Mouse (Mus musculus): Measurements from ENCODE around the gene Tuft1. TPM values are rescaled to one million over a fixed set of nuclear protein-coding genes. Genes with fewer than 3 reads are reported as not detected.
"Not testable (repeated sequence)": the region's sequence is repeated elsewhere in the genome, so short reads cannot be mapped to it uniquely, and the experiment has no call there.

The Tuft1 gene
- polyA plus RNA-seq, 1 experiment from 2014 or later: 11.6 TPM

DNA sequence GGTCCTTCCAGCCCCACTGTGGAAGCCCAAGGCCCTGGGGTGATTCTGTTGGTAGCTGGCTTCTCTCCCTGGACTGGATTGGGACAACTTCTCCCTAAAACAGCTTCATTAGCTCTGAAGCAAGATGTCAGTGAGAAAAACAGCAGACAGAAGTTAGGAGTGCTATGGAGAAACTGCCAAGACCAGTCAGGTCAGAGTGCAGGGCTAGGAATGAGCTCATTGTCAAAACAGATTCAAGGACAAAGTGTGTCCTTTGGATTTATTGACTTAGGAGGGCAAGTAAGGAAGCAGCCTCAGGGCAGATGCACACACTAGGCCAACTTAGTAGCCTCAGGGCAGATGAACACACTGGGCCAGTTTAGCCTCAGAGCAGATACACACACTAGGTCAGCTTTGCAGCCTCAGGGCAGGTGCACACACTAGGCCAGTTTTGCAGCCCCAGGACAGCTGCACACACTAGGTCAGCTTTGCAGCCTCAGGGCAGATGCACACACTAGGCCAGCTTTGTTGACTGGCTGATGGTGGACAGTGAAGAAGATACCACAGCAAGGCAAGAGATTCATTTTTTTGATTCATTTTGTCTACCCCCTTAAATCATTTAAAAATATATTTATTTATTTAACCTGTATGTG is 32.1 kb upstream of the Tuft1 start:
- Histone ChIP-seq H3K4me3 (ENCODE audit: low read length) (no peak overlapping the region), H3K27me3 (replicated peaks; ENCODE audit: control insufficient read depth, insufficient read depth, low read length) (no peaks in the 10 kb centered on the region), H3K36me3 (ENCODE audit: control insufficient read depth, insufficient read depth, low read length) (no peaks in the 10 kb centered on the region), H3K9ac (ENCODE audit: low read depth, low read length) (no peak overlapping the region), H3K27ac (ENCODE audit: low read length) (no peak overlapping the region; the same call in 1 of the 2 replicates), H3K9me3 (ENCODE audit: control insufficient read depth, low read length) (no peaks in the 10 kb centered on the region), H3K4me2 (ENCODE audit: low read depth, low read length) (no peak overlapping the region), H3K4me1 (ENCODE audit: control insufficient read depth, insufficient read depth, low read length) (no peaks in the 10 kb centered on the region; the same call in 1 of the 2 replicates)
- peak; percentile 53 for ATAC-seq

DNA sequence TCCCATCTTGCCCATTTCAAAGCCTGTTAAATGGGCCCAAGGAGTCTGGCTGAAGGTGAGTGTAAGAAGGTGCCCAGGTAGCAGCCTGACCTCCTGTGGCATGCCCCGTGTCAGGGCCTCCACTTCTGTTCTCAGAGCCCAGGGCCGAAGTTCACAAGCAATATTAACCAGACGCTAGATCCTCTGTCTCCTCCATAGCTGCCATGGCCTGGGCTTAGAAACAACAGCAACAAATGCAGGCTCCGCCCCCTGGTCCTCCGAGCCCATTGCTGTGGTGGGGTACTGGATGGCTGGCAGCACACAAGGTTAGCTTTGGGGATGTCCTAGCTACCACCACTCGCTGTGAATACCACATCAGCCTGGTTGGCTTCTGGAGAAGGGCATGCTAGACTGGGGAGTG is 31.5 kb upstream of the Tuft1 start:
- peak; percentile 58 for ATAC-seq
- not testable (repeated sequence) for H3K4me1 ChIP-seq (ENCODE audit: control insufficient read depth, insufficient read depth, low read length); H3K9ac ChIP-seq (ENCODE audit: low read depth, low read length); H3K27me3 ChIP-seq (replicated peaks; ENCODE audit: control insufficient read depth, insufficient read depth, low read length); H3K4me2 ChIP-seq (ENCODE audit: low read depth, low read length); H3K27ac ChIP-seq (ENCODE audit: low read length); H3K36me3 ChIP-seq (ENCODE audit: control insufficient read depth, insufficient read depth, low read length); H3K9me3 ChIP-seq (ENCODE audit: control insufficient read depth, low read length); H3K4me3 ChIP-seq (ENCODE audit: low read length)
- WGBS: 57% methylated on average over 6 of the region's 6 CpGs

- ATAC-seq; H3K36me3 ChIP-seq (ENCODE audit: control insufficient read depth, insufficient read depth, low read length); H3K4me3 ChIP-seq (ENCODE audit: low read length); H3K9me3 ChIP-seq (ENCODE audit: control insufficient read depth, low read length); H3K9ac ChIP-seq (ENCODE audit: low read depth, low read length); H3K27me3 ChIP-seq (replicated peaks; ENCODE audit: control insufficient read depth, insufficient read depth, low read length); H3K4me2 ChIP-seq (ENCODE audit: low read depth, low read length); H3K27ac ChIP-seq (ENCODE audit: low read length); H3K4me1 ChIP-seq (ENCODE audit: control insufficient read depth, insufficient read depth, low read length): not testable (repeated sequence)
- WGBS: 88% methylated on average over 1 of the region's 1 CpGs
These were observed 30.5 kb upstream of the Tuft1 start for GRCm38 (mm10) chr3:94689195-94689594.

- H3K27me3 ChIP-seq (replicated peaks; ENCODE audit: control insufficient read depth, insufficient read depth, low read length); H3K4me3 ChIP-seq (ENCODE audit: low read length); H3K9ac ChIP-seq (ENCODE audit: low read depth, low read length); H3K9me3 ChIP-seq (ENCODE audit: control insufficient read depth, low read length); H3K4me1 ChIP-seq (ENCODE audit: control insufficient read depth, insufficient read depth, low read length); H3K27ac ChIP-seq (ENCODE audit: low read length); H3K36me3 ChIP-seq (ENCODE audit: control insufficient read depth, insufficient read depth, low read length); H3K4me2 ChIP-seq (ENCODE audit: low read depth, low read length); ATAC-seq: not testable (repeated sequence)
- WGBS: 93% methylated on average over 3 of the region's 3 CpGs
These were observed 30.0 kb upstream of the Tuft1 start for GRCm38 (mm10) chr3:94688698-94689097.

- H3K4me3 ChIP-seq (ENCODE audit: low read length); H3K9me3 ChIP-seq (ENCODE audit: control insufficient read depth, low read length); H3K36me3 ChIP-seq (ENCODE audit: control insufficient read depth, insufficient read depth, low read length); H3K27ac ChIP-seq (ENCODE audit: low read length); H3K27me3 ChIP-seq (replicated peaks; ENCODE audit: control insufficient read depth, insufficient read depth, low read length); H3K4me1 ChIP-seq (ENCODE audit: control insufficient read depth, insufficient read depth, low read length); H3K9ac ChIP-seq (ENCODE audit: low read depth, low read length); ATAC-seq; H3K4me2 ChIP-seq (ENCODE audit: low read depth, low read length): not testable (repeated sequence)
- 95% methylated on average over 8 of the region's 8 CpGs for WGBS
These were observed 27.5 kb upstream of the Tuft1 start for GRCm38 (mm10) chr3:94685989-94686772.

DNA sequence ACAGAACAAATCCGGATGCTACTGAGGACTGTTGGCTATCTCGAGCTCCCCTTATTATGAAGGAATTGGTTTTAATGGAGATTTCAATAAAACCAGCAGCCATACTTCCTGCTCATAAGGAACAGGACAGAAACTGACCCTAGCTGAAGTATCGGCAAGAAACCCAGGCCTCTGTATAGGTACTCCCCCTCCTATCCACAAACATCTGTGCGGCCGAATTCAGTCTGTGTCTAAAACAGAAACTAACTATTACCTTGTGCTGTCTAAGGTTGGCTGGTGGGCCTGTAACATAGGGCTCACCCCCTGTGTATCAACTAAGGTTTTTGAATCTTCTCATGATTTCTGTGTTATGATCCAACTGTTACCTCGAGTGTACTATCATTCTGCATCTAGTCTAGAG is 25.0 kb upstream of the Tuft1 start:
- peaks cover 8% of the 10 kb centered on the region for H3K4me1 ChIP-seq (ENCODE audit: control insufficient read depth, insufficient read depth, low read length)
- no peak for ATAC-seq
- no peaks in the 10 kb centered on the region for H3K27me3 ChIP-seq (replicated peaks; ENCODE audit: control insufficient read depth, insufficient read depth, low read length)
- H3K4me2 ChIP-seq (ENCODE audit: low read depth, low read length): no peak overlapping the region
- no peaks in the 10 kb centered on the region for H3K36me3 ChIP-seq (ENCODE audit: control insufficient read depth, insufficient read depth, low read length)
- no peak overlapping the region for H3K27ac ChIP-seq (ENCODE audit: low read length)
- WGBS: 76% methylated on average over 6 of the region's 6 CpGs
- H3K9ac ChIP-seq (ENCODE audit: low read depth, low read length): no peak overlapping the region
- H3K4me3 ChIP-seq (ENCODE audit: low read length): no peak overlapping the region
- H3K9me3 ChIP-seq (ENCODE audit: control insufficient read depth, low read length): no peaks in the 10 kb centered on the region

DNA sequence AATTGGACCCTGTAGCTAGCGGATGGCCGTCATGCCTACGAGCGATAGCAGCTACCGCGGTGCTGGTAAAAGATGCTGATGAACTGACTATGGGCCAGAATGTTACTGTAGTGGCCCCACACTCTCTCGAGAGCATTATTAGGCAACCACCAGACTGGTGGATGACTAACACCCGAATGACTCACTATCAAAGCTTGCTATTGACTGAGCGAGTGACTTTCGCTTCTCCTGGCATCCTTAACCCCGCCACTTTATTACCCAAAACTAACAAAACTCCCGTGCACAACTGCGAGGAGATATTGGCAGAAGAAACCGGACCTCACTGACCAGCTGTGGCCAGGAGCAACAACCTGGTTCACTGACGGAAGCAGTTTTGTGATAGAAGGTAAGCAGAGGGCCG is 22.1 kb upstream of the Tuft1 start:
- H3K4me2 ChIP-seq (ENCODE audit: low read depth, low read length): peak overlapping the region; percentile 35
- no peaks in the 10 kb centered on the region for H3K27me3 ChIP-seq (replicated peaks; ENCODE audit: control insufficient read depth, insufficient read depth, low read length)
- H3K9ac ChIP-seq (ENCODE audit: low read depth, low read length): no peak overlapping the region
- H3K4me1 ChIP-seq (ENCODE audit: control insufficient read depth, insufficient read depth, low read length): peaks cover 8% of the 10 kb centered on the region
- peak; percentile 77 for ATAC-seq
- peak overlapping the region; percentile 12; the same call in 1 of the 2 replicates for H3K4me3 ChIP-seq (ENCODE audit: low read length)
- H3K9me3 ChIP-seq (ENCODE audit: control insufficient read depth, low read length): no peaks in the 10 kb centered on the region
- H3K36me3 ChIP-seq (ENCODE audit: control insufficient read depth, insufficient read depth, low read length): no peaks in the 10 kb centered on the region
- 69% methylated on average over 16 of the region's 16 CpGs for WGBS
- no peak overlapping the region for H3K27ac ChIP-seq (ENCODE audit: low read length)

DNA sequence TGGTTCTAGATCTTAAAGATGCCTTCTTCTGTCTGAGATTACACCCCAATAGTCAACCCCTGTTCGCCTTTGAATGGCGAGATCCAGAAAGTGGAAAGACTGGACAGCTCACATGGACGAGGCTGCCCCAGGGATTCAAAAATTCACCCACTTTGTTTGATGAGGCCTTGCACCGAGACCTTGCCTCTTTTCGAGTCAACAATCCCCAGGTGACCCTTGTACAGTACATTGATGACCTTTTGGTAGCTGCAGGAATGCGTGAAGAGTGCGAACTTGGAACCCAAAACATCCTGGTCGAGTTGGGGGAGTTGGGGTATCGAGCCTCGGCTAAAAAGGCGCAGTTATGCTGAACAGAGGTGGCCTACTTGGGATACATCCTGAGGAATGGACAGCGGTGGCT is 21.4 kb upstream of the Tuft1 start:
- H3K27me3 ChIP-seq (replicated peaks; ENCODE audit: control insufficient read depth, insufficient read depth, low read length); H3K4me3 ChIP-seq (ENCODE audit: low read length); H3K9ac ChIP-seq (ENCODE audit: low read depth, low read length); H3K4me1 ChIP-seq (ENCODE audit: control insufficient read depth, insufficient read depth, low read length); ATAC-seq; H3K36me3 ChIP-seq (ENCODE audit: control insufficient read depth, insufficient read depth, low read length); H3K4me2 ChIP-seq (ENCODE audit: low read depth, low read length); H3K27ac ChIP-seq (ENCODE audit: low read length); H3K9me3 ChIP-seq (ENCODE audit: control insufficient read depth, low read length): not testable (repeated sequence)
- WGBS: 87% methylated on average over 12 of the region's 12 CpGs

DNA sequence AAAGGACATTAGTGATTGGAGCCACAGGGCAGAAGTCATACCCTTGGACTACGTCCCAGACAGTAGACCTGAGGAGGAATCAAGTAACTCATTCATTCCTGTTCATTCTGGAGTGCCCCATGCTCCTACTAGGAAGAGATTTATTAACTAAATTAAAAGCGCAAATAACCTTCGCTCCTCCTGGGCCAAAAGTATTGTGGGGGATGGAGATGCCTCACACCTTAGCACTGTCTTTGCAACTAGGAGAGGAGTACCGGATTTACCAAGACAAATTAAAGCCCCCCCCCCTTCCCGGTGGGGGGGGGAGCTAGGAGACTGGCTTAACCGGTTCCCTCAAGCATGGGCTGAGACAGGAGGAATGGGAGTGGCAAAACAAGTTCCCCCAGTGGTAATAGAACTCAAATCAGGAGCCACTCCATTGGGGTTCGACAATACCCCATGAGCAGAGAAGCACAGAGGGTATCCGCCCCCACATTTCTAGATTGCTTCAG is 20.7 kb upstream of the Tuft1 start:
- no peak overlapping the region for H3K9ac ChIP-seq (ENCODE audit: low read depth, low read length)
- no peaks in the 10 kb centered on the region for H3K27me3 ChIP-seq (replicated peaks; ENCODE audit: control insufficient read depth, insufficient read depth, low read length)
- no peak overlapping the region for H3K27ac ChIP-seq (ENCODE audit: low read length)
- no peaks in the 10 kb centered on the region for H3K9me3 ChIP-seq (ENCODE audit: control insufficient read depth, low read length)
- no peak overlapping the region for H3K4me3 ChIP-seq (ENCODE audit: low read length)
- peaks cover 8% of the 10 kb centered on the region for H3K4me1 ChIP-seq (ENCODE audit: control insufficient read depth, insufficient read depth, low read length)
- WGBS: 68% methylated on average over 8 of the region's 8 CpGs
- H3K36me3 ChIP-seq (ENCODE audit: control insufficient read depth, insufficient read depth, low read length): no peaks in the 10 kb centered on the region
- ATAC-seq: peak; percentile 37
- H3K4me2 ChIP-seq (ENCODE audit: low read depth, low read length): no peak overlapping the region
